ENCODE assay signal across 8 mouse cellular contexts in the genomic region with DNA sequence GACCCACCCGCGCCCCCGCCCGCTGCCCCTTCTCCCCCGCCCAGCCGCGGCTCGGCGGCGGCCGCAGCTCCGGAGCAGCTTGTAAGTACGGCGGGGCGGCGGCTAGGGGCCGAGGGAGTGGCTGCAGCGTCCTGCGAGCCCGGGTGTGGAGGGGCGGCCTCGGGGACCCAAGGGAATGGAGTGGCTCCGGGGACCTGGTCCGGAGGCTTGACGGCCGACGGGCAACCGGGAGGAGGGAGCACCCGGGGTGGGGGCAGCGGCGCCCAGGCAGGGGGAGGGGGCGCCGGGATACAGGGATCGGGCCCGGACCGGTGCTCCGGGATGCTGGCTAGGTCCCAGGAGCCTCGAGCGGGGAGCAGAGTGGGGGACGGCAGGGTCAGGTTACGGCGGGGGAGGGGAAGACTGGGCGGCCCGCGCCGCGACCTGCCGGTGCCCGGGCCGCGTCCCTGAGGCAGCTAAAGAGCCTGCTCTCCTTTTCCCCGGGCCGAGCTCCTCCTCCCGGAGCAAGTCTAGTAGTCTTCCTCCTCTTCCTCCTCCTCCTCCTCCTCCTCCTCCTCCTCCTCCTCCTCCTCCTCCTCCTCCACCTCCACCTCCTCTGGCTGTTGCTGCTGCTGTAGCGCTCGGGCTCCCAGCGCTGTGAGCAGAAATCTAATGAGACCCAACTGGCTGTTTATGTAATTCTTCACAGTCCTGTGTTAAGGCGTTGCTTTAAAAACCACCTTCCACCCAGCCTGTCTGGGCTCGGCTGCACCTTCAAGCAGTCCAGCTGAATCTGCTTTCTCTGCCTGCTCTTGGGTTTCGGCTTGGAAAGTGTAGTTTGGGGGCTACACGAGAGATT. TPM values are rescaled to one million over a fixed set of nuclear protein-coding genes. Genes with fewer than 3 reads are reported as not detected.
A peak's percentile ranks its signal among the peaks of the same experiment; 100 is the strongest.
DNase-seq lines count a peak whose midpoint lies in the region; ATAC-seq lines count a peak whose summit lies in the region.

No protein-coding gene starts in this region.

- H3K4me2 ChIP-seq in heart, embryonic 13.5 days: peak overlapping the region; percentile 82
- H3K4me2 ChIP-seq in liver, embryonic 16.5 days (ENCODE audit: low read depth, low read length): peak overlapping the region; percentile 98
- H3K4me2 ChIP-seq in neural tube, embryonic 12.5 days (replicated peaks): peak overlapping the region; percentile 72

- H3K9me3 ChIP-seq in heart, embryonic 13.5 days: no peaks in the 10 kb centered on the region
- no peaks in the 10 kb centered on the region for H3K9me3 ChIP-seq in liver, embryonic 16.5 days (replicated peaks; ENCODE audit: control insufficient read depth, low read length)
- H3K9me3 ChIP-seq in neural tube, embryonic 12.5 days: no peaks in the 10 kb centered on the region

- peaks cover 18% of the 10 kb centered on the region for H3K36me3 ChIP-seq in heart, embryonic 13.5 days
- H3K36me3 ChIP-seq in liver, embryonic 16.5 days (ENCODE audit: control insufficient read depth, insufficient read depth): peaks cover 11% of the 10 kb centered on the region
- peaks cover 10% of the 10 kb centered on the region for H3K36me3 ChIP-seq in neural tube, embryonic 12.5 days

- peak overlapping the region; percentile 98 for H3K27ac ChIP-seq in heart, embryonic 13.5 days (replicated peaks)
- peak overlapping the region; percentile 95 for H3K27ac ChIP-seq in liver, embryonic 16.5 days (ENCODE audit: low read length)
- H3K27ac ChIP-seq in neural tube, embryonic 12.5 days: peak overlapping the region; percentile 95

- peak; percentile 22 for ATAC-seq in erythroblast, adult 5-6 weeks (replicated peaks; ENCODE audit: low FRiP score, poor library complexity, severe bottlenecking)
- ATAC-seq in heart, embryonic 13.5 days (ENCODE audit: extremely low read depth, insufficient number of reproducible peaks, low FRiP score, low TSS enrichment): peak; percentile 3; the same call in 1 of the 2 replicates
- ATAC-seq in liver, embryonic 16.5 days (ENCODE audit: low read depth): peak; percentile 14
- ATAC-seq in neural tube, embryonic 12.5 days (ENCODE audit: low FRiP score, low read depth): peak; percentile 19

- H3K27me3 ChIP-seq in heart, embryonic 13.5 days (replicated peaks): no peaks in the 10 kb centered on the region
- H3K27me3 ChIP-seq in liver, embryonic 16.5 days (ENCODE audit: control insufficient read depth, insufficient read depth, low read depth, low read length): no peaks in the 10 kb centered on the region
- H3K27me3 ChIP-seq in neural tube, embryonic 12.5 days (replicated peaks): no peaks in the 10 kb centered on the region

- H3K4me1 ChIP-seq in heart, embryonic 13.5 days: peaks cover 44% of the 10 kb centered on the region
- H3K4me1 ChIP-seq in liver, embryonic 16.5 days (ENCODE audit: control insufficient read depth, low read depth, low read length): peaks cover 8% of the 10 kb centered on the region
- H3K4me1 ChIP-seq in neural tube, embryonic 12.5 days: peaks cover 22% of the 10 kb centered on the region

- peak; percentile 66 for DNase-seq in 416B (ENCODE audit: low read depth)
- DNase-seq in adrenal gland, postnatal 4 days (ENCODE audit: low spot score in 2 of 2): peak; percentile 37 to 49
- DNase-seq in kidney, postnatal 10 days: peak; percentile 84
- DNase-seq in testis, postnatal 14 days (ENCODE audit: low spot score): peak; percentile 78

- peak overlapping the region; percentile 98 for H3K4me3 ChIP-seq in heart, embryonic 13.5 days
- H3K4me3 ChIP-seq in liver, embryonic 16.5 days (ENCODE audit: low read depth, low read length): peak overlapping the region; percentile 98
- peak overlapping the region; percentile 90 for H3K4me3 ChIP-seq in neural tube, embryonic 12.5 days

- peak overlapping the region; percentile 100 for H3K9ac ChIP-seq in heart, embryonic 13.5 days
- peak overlapping the region; percentile 97 for H3K9ac ChIP-seq in liver, embryonic 16.5 days (ENCODE audit: low read depth, low read length)
- H3K9ac ChIP-seq in neural tube, embryonic 12.5 days: peak overlapping the region; percentile 99

- under 1% methylated on average over 49 of the region's 61 CpGs for WGBS in heart, embryonic 13.5 days
- under 1% methylated on average over 39 of the region's 61 CpGs for WGBS in liver, embryonic 16.5 days (ENCODE audit: insufficient replicate concordance)
- WGBS in neural tube, embryonic 12.5 days: 1% methylated on average over 39 of the region's 61 CpGs

RNA-seq across cellular contexts. Expression of a gene that starts 0.6 kb away (rescaled TPM):
- 100 to 1,000 TPM; 117 to 126 TPM for total RNA-seq in adrenal gland, postnatal 4 days (2021)
- total RNA-seq in erythroblast, adult 5-6 weeks (2015; ENCODE audit: low replicate concordance): 3.5 and 6.1 TPM in 2 replicates
- 5.3 and 7.5 TPM in 2 replicates for total RNA-seq in erythroblast, adult 5-6 weeks (2017; ENCODE audit: low replicate concordance)
- 26.1 and 29.9 TPM in 2 replicates for polyA plus RNA-seq in heart, embryonic 13.5 days (2015; fragmentation: Nextera tagmentation; extraction: Ambion mirVana)
- 11.6 and 11.8 TPM in 2 replicates for polyA plus RNA-seq in liver, embryonic 16.5 days (2015; fragmentation: Nextera tagmentation; extraction: Ambion mirVana)
- polyA plus RNA-seq in neural tube, embryonic 12.5 days (2016; fragmentation: Nextera tagmentation; extraction: Ambion mirVana): 41.7 and 43.3 TPM in 2 replicates

RNA-seq across cellular contexts. Expression of a gene that starts 33.9 kb away (rescaled TPM):
- 1 to 10 TPM; 1.3 to 1.5 TPM for total RNA-seq in adrenal gland, postnatal 4 days (2021)
- total RNA-seq in erythroblast, adult 5-6 weeks (2015; ENCODE audit: low replicate concordance): not detected in 2 replicates
- total RNA-seq in erythroblast, adult 5-6 weeks (2017; ENCODE audit: low replicate concordance): not detected in 2 replicates
- polyA plus RNA-seq in heart, embryonic 13.5 days (2015; fragmentation: Nextera tagmentation; extraction: Ambion mirVana): 2.0 and 2.2 TPM in 2 replicates
- 0.09 and 0.14 TPM in 2 replicates for polyA plus RNA-seq in liver, embryonic 16.5 days (2015; fragmentation: Nextera tagmentation; extraction: Ambion mirVana)
- polyA plus RNA-seq in neural tube, embryonic 12.5 days (2016; fragmentation: Nextera tagmentation; extraction: Ambion mirVana): 3.3 and 3.7 TPM in 2 replicates

Comparison
In these comparisons a context has a peak if more than half of its experiments do, and no peak if none do; other contexts are left out.
1. Peak in every context shown above with its lines: DNase-seq, ATAC-seq, H3K4me3 ChIP-seq and H3K27ac ChIP-seq.